Mouse (Mus musculus) naive thymus-derived CD4-positive, alpha-beta T cell, adult 5 months (primary cell): ENCODE data around the gene Klrc3. TPM values are rescaled to one million over a fixed set of nuclear protein-coding genes. Genes with fewer than 3 reads are reported as not detected.

ENCODE experiments used
- polyA plus RNA-seq: library from polyadenylated mRNA; unstranded; fragments of 100-300 nt; shearing (Covaris generic); gene quantifications from one replicate; pipeline ENCODE4 v1.2.1, GENCODE M21; 2017

Gene Klrc3
- not detected for polyA plus RNA-seq

DNA sequence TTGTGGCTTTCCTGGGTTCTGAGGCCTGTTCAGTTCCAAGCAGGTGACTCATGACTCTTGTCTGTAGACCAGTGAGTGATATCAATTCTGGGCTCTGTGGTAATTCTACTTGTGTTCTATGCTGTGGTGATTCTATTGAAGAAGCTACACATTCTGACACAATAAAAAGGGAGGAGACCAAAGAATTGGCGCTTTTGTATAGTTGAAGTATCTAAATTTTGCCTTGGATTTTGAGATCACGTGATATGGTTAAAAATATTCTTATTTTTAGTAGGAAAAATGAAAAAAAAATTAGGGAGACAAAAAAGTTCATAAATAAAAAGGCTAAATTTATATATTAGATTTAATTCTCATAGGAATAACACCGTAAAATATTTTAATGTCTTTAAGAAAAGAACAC is at the start of gene Klrc3:
Gene Klrc3 (minus strand): TSS at position 101 of the 400 bp plus-strand sequence.

DNA sequence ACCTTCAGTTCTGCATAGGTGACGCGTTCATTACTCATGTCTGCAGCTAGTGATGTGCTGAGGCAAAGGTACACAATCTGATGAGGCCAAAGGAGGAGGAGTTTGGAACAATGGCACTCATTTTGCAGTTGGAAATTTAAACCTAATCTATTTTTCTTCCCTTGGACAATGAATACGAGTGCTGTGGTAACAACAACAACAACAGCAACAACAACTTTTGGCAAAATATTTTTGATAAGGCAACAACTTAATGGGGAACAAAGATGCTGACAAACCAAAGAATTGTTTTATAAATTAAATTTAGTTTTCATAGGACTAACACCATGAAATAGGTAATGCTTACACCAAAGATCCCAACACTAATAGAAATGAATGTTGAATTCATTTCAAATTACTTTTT is 35.7 kb upstream of the Klrc3 start, which contains the start of gene Klrc1:
Gene Klrc1 (minus strand): TSS at position 101 of the 400 bp plus-strand sequence.

DNA sequence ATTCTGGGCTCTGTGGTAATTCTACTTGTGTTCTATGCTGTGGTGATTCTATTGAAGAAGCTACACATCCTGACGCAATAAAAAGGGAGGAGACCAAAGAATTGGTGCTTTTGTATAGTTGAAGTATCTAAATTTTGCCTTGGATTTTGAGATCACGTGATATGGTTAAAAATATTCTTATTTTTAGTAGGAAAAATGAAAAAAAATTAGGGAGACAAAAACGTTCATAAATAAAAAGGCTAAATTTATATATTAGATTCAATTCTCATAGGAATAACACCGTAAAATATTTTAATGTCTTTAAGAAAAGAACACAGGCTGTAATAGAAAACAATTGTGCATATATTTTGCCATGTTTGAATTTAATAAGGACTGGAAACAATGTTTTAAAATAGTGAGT is 17.5 kb upstream of the Klrc3 start, which contains the start of gene Klrc2:
Gene Klrc2 (minus strand): TSS at position 101 of the 400 bp plus-strand sequence.

DNA sequence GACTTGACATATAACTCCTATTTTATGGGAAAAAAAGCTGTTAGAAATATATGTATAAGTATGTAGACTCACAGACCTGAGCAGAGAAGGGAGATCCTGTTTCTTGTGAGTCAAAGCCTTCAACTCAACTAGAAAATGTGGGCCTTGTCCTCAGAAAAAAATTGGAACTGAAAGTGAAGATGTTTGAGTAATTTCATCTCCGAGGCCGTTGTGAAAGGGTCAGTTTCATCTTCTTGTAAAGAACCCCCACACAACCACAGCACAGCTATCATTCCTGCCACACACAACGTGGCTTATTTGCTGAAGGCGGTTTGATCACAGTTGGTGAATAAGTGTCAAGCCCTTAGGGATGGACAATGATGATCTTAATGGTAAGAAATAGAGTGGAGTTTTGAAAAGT is 19.4 kb downstream of the Klrc3 start, which contains the start of gene Klrk1:
Gene Klrk1 (minus strand): TSS at position 130 of the 400 bp plus-strand sequence.

DNA sequence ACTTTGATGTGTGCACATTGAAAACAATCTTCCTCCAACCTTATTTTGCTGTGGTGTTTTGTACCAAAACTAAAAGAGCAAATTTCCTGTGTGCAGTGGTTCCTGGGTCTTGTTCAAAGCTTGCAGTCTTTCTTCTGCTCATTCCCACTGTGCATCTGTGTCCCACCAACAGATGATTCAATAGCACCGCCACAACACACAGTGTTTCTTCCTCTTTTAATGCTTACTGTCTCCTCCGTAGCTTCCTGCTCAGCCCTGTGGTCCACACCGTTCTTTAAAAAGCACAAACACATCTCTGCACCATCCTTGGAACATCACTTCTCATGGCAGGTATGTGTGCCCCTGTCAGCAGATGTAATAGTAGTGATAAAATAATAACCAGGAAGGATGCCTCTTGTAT is 51.6 kb downstream of the Klrc3 start, which contains the start of gene Klrd1:
Gene Klrd1 (plus strand): TSS at position 275 of the 400 bp plus-strand sequence.

Other genes with a start within 250 kb of the Klrc3 start
- gene Clec1b, start 246.0 kb downstream of the Klrc3 start, polyA plus RNA-seq, result 0.32 TPM
- not detected for gene Clec9a, start 234.5 kb downstream of the Klrc3 start, polyA plus RNA-seq
- not detected for gene Clec1a, start 191.3 kb downstream of the Klrc3 start, polyA plus RNA-seq
- not detected for gene Olr1, start 136.2 kb downstream of the Klrc3 start, polyA plus RNA-seq
- gene Tmem52b, start 130.8 kb downstream of the Klrc3 start, polyA plus RNA-seq, result not detected
- gene Gabarapl1, start 110.2 kb downstream of the Klrc3 start, polyA plus RNA-seq, result 5.0 TPM
- gene Klre1, start 65.4 kb downstream of the Klrc3 start, polyA plus RNA-seq, result not detected
- 19.2 TPM for gene Klrd1, start 51.6 kb downstream of the Klrc3 start, polyA plus RNA-seq
- 0.29 TPM for gene Klrk1, start 19.5 kb downstream of the Klrc3 start, polyA plus RNA-seq
- gene Klrc2, start 17.4 kb upstream of the Klrc3 start, polyA plus RNA-seq, result not detected
- gene Klrc1, start 35.6 kb upstream of the Klrc3 start, polyA plus RNA-seq, result 0.17 TPM
- gene Klri1, start 73.8 kb upstream of the Klrc3 start, polyA plus RNA-seq, result not detected
- not detected for gene Klri2, start 97.1 kb upstream of the Klrc3 start, polyA plus RNA-seq
- gene Gm156, start 140.9 kb upstream of the Klrc3 start, polyA plus RNA-seq, result not detected
- gene Gm17631, start 219.3 kb upstream of the Klrc3 start, polyA plus RNA-seq, result not detected
- not detected for gene Klra17, start 233.3 kb upstream of the Klrc3 start, polyA plus RNA-seq